Mouse (Mus musculus) kidney, adult 2 months (tissue): ENCODE results near the gene Arf1.

Experiments used
- CTCF ChIP-seq: fragments of 200-500 bp; conservative IDR thresholded peaks from 2 replicates; pipeline ENCODE4 v1.5.1; 2011; ENCODE audit warnings: low read depth, mild to moderate bottlenecking, control low read depth, low read length, moderate library complexity, mixed read lengths; ENCODE audit not compliant: insufficient read depth, insufficient read length
- POLR2A ChIP-seq: fragments of 200-500 bp; IDR thresholded peaks from one replicate; pipeline ENCODE4 v1.6.1; 2011; ENCODE audit warnings: low read depth, low read length, control low read depth

DNA sequence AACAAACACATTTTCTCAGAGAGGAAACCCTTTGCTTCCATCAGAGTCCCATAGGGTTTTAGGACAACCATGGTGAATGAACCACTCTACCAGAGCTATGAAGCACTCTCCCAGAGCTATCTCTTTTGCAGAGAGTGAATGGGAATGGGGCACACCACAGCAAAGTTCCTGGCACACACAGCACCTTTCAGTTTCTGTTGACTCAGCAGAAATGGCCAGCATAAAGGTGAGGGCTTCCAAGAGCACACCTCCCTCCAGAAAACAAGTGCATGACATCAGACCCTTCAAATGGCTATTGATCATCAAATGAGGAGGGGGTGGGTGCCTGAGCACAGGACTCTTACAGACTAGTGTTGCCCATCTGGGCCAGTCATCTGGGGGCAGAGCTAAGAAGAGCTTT lies 34.2 kb upstream of the Arf1 start:
- TF ChIP-seq CTCF (no peak), POLR2A (no peak)
